In the genomic region with DNA sequence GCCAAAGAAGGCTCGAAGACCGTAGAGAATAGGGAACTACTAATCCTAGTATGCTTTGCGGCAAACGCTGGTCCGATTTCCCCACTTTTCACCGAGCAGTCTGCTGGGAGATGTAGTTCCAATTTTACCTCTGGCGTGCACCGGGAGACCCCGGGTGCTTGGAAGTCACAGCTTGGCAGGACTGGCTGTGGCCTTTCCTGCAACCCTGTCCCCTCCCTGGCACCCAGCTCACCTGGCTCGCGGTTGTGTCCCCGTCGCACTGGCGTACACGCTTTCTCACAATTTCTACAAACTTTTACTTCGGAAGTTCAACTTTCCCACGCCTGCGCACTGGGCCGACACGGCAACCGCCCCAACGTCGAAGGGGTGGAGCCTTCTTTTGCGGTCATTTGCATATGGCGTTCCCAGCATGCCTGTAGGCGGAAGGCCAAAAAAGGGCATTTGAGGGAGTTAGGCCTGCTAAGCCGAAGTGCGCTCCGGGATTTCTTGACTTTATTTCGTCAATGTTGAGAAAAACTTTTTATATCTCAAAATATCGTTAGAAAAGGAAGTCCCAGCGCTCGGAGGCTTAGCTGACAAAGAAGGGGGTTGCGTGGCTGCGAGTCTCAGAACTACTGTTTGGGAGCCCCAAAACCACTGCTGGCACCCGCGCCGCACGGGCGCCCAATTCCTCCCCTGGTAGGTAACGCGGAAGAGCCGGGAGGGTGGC, we compare ENCODE assay signal across 8 mouse cellular contexts. TPM values are rescaled to one million over a fixed set of nuclear protein-coding genes. Genes with fewer than 3 reads are reported as not detected.
DNase-seq lines count a peak whose midpoint lies in the region; ATAC-seq and TF ChIP-seq lines count a peak whose summit lies in the region.

A gene (plus strand): TSS at position 418 of the 709 bp plus-strand sequence.

- under 1% methylated on average over 43 of the region's 43 CpGs for WGBS in forebrain, embryonic 10.5 days
- under 1% methylated on average over 43 of the region's 43 CpGs for WGBS in heart, embryonic 15.5 days
- WGBS in liver, embryonic 14.5 days (ENCODE audit: insufficient replicate concordance), result under 1% methylated on average over 43 of the region's 43 CpGs
- under 1% methylated on average over 43 of the region's 43 CpGs for WGBS in neural tube, embryonic 11.5 days
- WGBS in stomach, postnatal 0 days, result under 1% methylated on average over 43 of the region's 43 CpGs

- peak within 1 kb of the TSS; percentile 96 for H3K27ac ChIP-seq in forebrain, embryonic 10.5 days
- H3K27ac ChIP-seq in heart, embryonic 15.5 days, result peak within 1 kb of the TSS; percentile 90
- peak within 1 kb of the TSS; percentile 91 for H3K27ac ChIP-seq in liver, embryonic 14.5 days
- peak within 1 kb of the TSS; percentile 54 for H3K27ac ChIP-seq in neural tube, embryonic 11.5 days (ENCODE audit: low read depth, low read length)
- peak within 1 kb of the TSS; percentile 95 for H3K27ac ChIP-seq in stomach, postnatal 0 days (replicated peaks)

- H3K4me3 ChIP-seq in forebrain, embryonic 10.5 days, result peak within 1 kb of the TSS; percentile 80
- H3K4me3 ChIP-seq in heart, embryonic 15.5 days, result peak within 1 kb of the TSS; percentile 76
- peak within 1 kb of the TSS; percentile 81 to 83 for H3K4me3 ChIP-seq in liver, embryonic 14.5 days (ENCODE audit: insufficient read depth in 1 of 2, low read depth in 2 of 2, low read length in 2 of 2)
- H3K4me3 ChIP-seq in neural tube, embryonic 11.5 days (ENCODE audit: low read depth, low read length), result peak within 1 kb of the TSS; percentile 70
- H3K4me3 ChIP-seq in stomach, postnatal 0 days (ENCODE audit: low read depth, low read length), result peak within 1 kb of the TSS; percentile 67

- peaks cover 72% of the 10 kb centered on the region for H3K36me3 ChIP-seq in forebrain, embryonic 10.5 days (replicated peaks)
- peaks cover 46% of the 10 kb centered on the region for H3K36me3 ChIP-seq in heart, embryonic 15.5 days
- H3K36me3 ChIP-seq in liver, embryonic 14.5 days (replicated peaks; ENCODE audit: control insufficient read depth, insufficient read depth, low read depth), result peaks cover 28% of the 10 kb centered on the region
- H3K36me3 ChIP-seq in neural tube, embryonic 11.5 days (ENCODE audit: control insufficient read depth, insufficient read depth, low read length), result peaks cover 25% of the 10 kb centered on the region
- H3K36me3 ChIP-seq in stomach, postnatal 0 days (ENCODE audit: control insufficient read depth, insufficient read depth, low read length), result peaks cover 14% of the 10 kb centered on the region

- TF ChIP-seq CTCF in liver, embryonic 14.5 days (IDR thresholded peaks at IDR 0.05; ENCODE audit: low read depth), result no peak
- TF ChIP-seq CTCF in stomach, postnatal 0 days (IDR thresholded peaks at IDR 0.05; ENCODE audit: low read depth), result no peak

- TF ChIP-seq EP300 in liver, embryonic 14.5 days (IDR thresholded peaks at IDR 0.05; ENCODE audit: low read depth), result no peak
- TF ChIP-seq EP300 in stomach, postnatal 0 days (optimal IDR thresholded peaks at IDR 0.05), result no peak

- no peaks in the 10 kb centered on the region for H3K9me3 ChIP-seq in forebrain, embryonic 10.5 days
- H3K9me3 ChIP-seq in heart, embryonic 15.5 days (replicated peaks), result no peaks in the 10 kb centered on the region
- no peaks in the 10 kb centered on the region for H3K9me3 ChIP-seq in liver, embryonic 14.5 days (ENCODE audit: control insufficient read depth, low read length)
- no peaks in the 10 kb centered on the region for H3K9me3 ChIP-seq in neural tube, embryonic 11.5 days (ENCODE audit: control insufficient read depth, low read length)
- H3K9me3 ChIP-seq in stomach, postnatal 0 days (ENCODE audit: control insufficient read depth, low read length), result no peaks in the 10 kb centered on the region

- peak within 1 kb of the TSS; percentile 91 for H3K4me2 ChIP-seq in heart, embryonic 15.5 days
- H3K4me2 ChIP-seq in liver, embryonic 14.5 days (ENCODE audit: low read depth), result peak within 1 kb of the TSS; percentile 99
- peak within 1 kb of the TSS; percentile 88 for H3K4me2 ChIP-seq in neural tube, embryonic 11.5 days (ENCODE audit: low read depth)
- H3K4me2 ChIP-seq in stomach, postnatal 0 days (replicated peaks; ENCODE audit: low read depth), result peak within 1 kb of the TSS; percentile 79

- ATAC-seq in heart, embryonic 15.5 days (replicated peaks; ENCODE audit: insufficient number of reproducible peaks, insufficient read depth, low FRiP score, low read depth), result peak; percentile 88
- ATAC-seq in liver, embryonic 14.5 days (ENCODE audit: insufficient read depth), result peak; percentile 94
- ATAC-seq in neural tube, embryonic 11.5 days (ENCODE audit: insufficient read depth, low FRiP score, low TSS enrichment), result peak; percentile 89
- ATAC-seq in stomach, postnatal 0 days (ENCODE audit: low FRiP score, low TSS enrichment), result peak; percentile 92

- peaks cover 46% of the 10 kb centered on the region for H3K4me1 ChIP-seq in forebrain, embryonic 10.5 days
- peaks cover 48% of the 10 kb centered on the region for H3K4me1 ChIP-seq in heart, embryonic 15.5 days (replicated peaks)
- peaks cover 7 to 11% of the 10 kb centered on the region in 2 experiments; a peak in 3 of 4 replicates for H3K4me1 ChIP-seq in liver, embryonic 14.5 days (replicated peaks; ENCODE audit: control insufficient read depth in 2 of 2, insufficient read depth in 2 of 2, low read length in 1 of 2)
- H3K4me1 ChIP-seq in neural tube, embryonic 11.5 days (ENCODE audit: control insufficient read depth, insufficient read depth, low read length), result peaks cover 13% of the 10 kb centered on the region
- peaks cover 8% of the 10 kb centered on the region for H3K4me1 ChIP-seq in stomach, postnatal 0 days (replicated peaks; ENCODE audit: control insufficient read depth, insufficient read depth)

- H3K9ac ChIP-seq in heart, embryonic 15.5 days, result peak within 1 kb of the TSS; percentile 79
- H3K9ac ChIP-seq in liver, embryonic 14.5 days (replicated peaks), result peak within 1 kb of the TSS; percentile 83
- peak within 1 kb of the TSS; percentile 65 for H3K9ac ChIP-seq in neural tube, embryonic 11.5 days (ENCODE audit: low read length)
- peak within 1 kb of the TSS; percentile 84 for H3K9ac ChIP-seq in stomach, postnatal 0 days (ENCODE audit: low read length)

- H3K27me3 ChIP-seq in forebrain, embryonic 10.5 days (ENCODE audit: poor library complexity, severe bottlenecking), result no peaks in the 10 kb centered on the region
- no peaks in the 10 kb centered on the region for H3K27me3 ChIP-seq in heart, embryonic 15.5 days
- H3K27me3 ChIP-seq in liver, embryonic 14.5 days (ENCODE audit: control insufficient read depth, insufficient read depth, low read length), result no peaks in the 10 kb centered on the region
- no peaks in the 10 kb centered on the region for H3K27me3 ChIP-seq in neural tube, embryonic 11.5 days (ENCODE audit: control insufficient read depth, insufficient read depth, low read length)
- no peaks in the 10 kb centered on the region for H3K27me3 ChIP-seq in stomach, postnatal 0 days (ENCODE audit: control insufficient read depth, insufficient read depth, low read length)

- peak; percentile 95 to 99 for DNase-seq in CD8-positive naive resting alpha-beta T cell, adult 2 months (ENCODE audit: low read depth in 2 of 2, low spot score in 2 of 2)
- DNase-seq in c-Kit-positive CD71-negative TER-119-negative erythroid progenitor cells, embryonic 14.5 days (ENCODE audit: low read depth), result peak; percentile 98
- DNase-seq in forebrain, embryonic 10.5 days (ENCODE audit: extremely low spot score, low spot score), result peak; percentile 95
- peak; percentile 98 to 99 for DNase-seq in kidney, postnatal 25 days
- peak; percentile 94 to 96 (median 95) for DNase-seq in liver, embryonic 14.5 days (ENCODE audit: low read depth in 3 of 3, low spot score in 3 of 3)
- peak; percentile 95 for DNase-seq in neural tube, embryonic 11.5 days (ENCODE audit: low spot score)
- peak; percentile 97 for DNase-seq in stomach, postnatal 0 days (ENCODE audit: low spot score)

RNA-seq across cellular contexts. Expression of the gene that starts here (rescaled TPM):
- polyA plus RNA-seq in forebrain, embryonic 10.5 days (2016; fragmentation: Nextera tagmentation; extraction: Ambion mirVana), result 70.5 and 76.0 TPM in 2 replicates
- polyA plus RNA-seq in heart, embryonic 15.5 days (2015; fragmentation: Nextera tagmentation; extraction: Ambion mirVana), result 61.6 and 76.7 TPM in 2 replicates
- 40.3 and 41.0 TPM in 2 replicates for polyA plus RNA-seq in liver, embryonic 14.5 days (2012; rRNA removed)
- polyA plus RNA-seq in liver, embryonic 14.5 days (2014; fragmentation: Nextera tagmentation; extraction: Ambion mirVana), result 28.0 and 32.1 TPM in 2 replicates
- 67.1 and 72.3 TPM in 2 replicates for polyA plus RNA-seq in neural tube, embryonic 11.5 days (2014; fragmentation: Nextera tagmentation; extraction: Ambion mirVana)
- 55.7 and 59.8 TPM in 2 replicates for polyA plus RNA-seq in stomach, postnatal 0 days (2015; fragmentation: Nextera tagmentation; extraction: Ambion mirVana)

Comparison
In these comparisons a context has a peak if more than half of its experiments do, and no peak if none do; other contexts are left out.
1. Peak in every context shown above with its lines: DNase-seq, ATAC-seq, H3K4me3 ChIP-seq and H3K27ac ChIP-seq.